Comparison of ENCODE assay signal across 27 mouse cellular contexts in genomic region chr14:59395281-59395680, GRCm38 (mm10).
"Had no signal": no experiment of that assay in that cellular context is flagged by ENCODE, and none has a peak within 500 bp of the region (broad histone marks: within the 10 kb centered on the region; RNA-seq: fewer than 3 reads in every experiment).

Phf11c (minus strand) TSS chr14:59395381.

- H3K4me2 ChIP-seq: embryonic facial prominence, embryonic 12.5 days; embryonic facial prominence, embryonic 13.5 days; embryonic facial prominence, embryonic 15.5 days; forebrain, embryonic 12.5 days; forebrain, embryonic 13.5 days; forebrain, embryonic 15.5 days had no signal

- H3K4me3 ChIP-seq: embryonic facial prominence, embryonic 10.5 days; embryonic facial prominence, embryonic 12.5 days; embryonic facial prominence, embryonic 13.5 days; embryonic facial prominence, embryonic 15.5 days; erythroblast, embryonic 14.5 days; forebrain, embryonic 10.5 days; forebrain, embryonic 12.5 days; forebrain, embryonic 13.5 days; forebrain, embryonic 15.5 days; gastrocnemius, adult 2 months; heart, adult 2 months had no signal

- H3K9me3 ChIP-seq: embryonic facial prominence, embryonic 10.5 days; embryonic facial prominence, embryonic 12.5 days; embryonic facial prominence, embryonic 13.5 days; embryonic facial prominence, embryonic 15.5 days; forebrain, embryonic 10.5 days; forebrain, embryonic 12.5 days; forebrain, embryonic 13.5 days; forebrain, embryonic 15.5 days had no signal

- H3K27ac ChIP-seq: embryonic facial prominence, embryonic 10.5 days; embryonic facial prominence, embryonic 12.5 days; embryonic facial prominence, embryonic 13.5 days; embryonic facial prominence, embryonic 15.5 days; forebrain, embryonic 10.5 days; forebrain, embryonic 12.5 days; forebrain, embryonic 13.5 days; forebrain, embryonic 15.5 days; gastrocnemius, adult 2 months had no signal

- H3K4me1 ChIP-seq: embryonic facial prominence, embryonic 10.5 days; embryonic facial prominence, embryonic 12.5 days; embryonic facial prominence, embryonic 13.5 days; embryonic facial prominence, embryonic 15.5 days; forebrain, embryonic 10.5 days; forebrain, embryonic 12.5 days; forebrain, embryonic 13.5 days; forebrain, embryonic 15.5 days had no signal

- H3K9ac ChIP-seq: embryonic facial prominence, embryonic 12.5 days; embryonic facial prominence, embryonic 13.5 days; embryonic facial prominence, embryonic 15.5 days; forebrain, embryonic 12.5 days; forebrain, embryonic 13.5 days; forebrain, embryonic 15.5 days; forebrain, postnatal 0 days had no signal

- DNase-seq: cerebellum, adult 9-10 months; cerebellum, adult 9-11 months; cerebellum, postnatal 10 days; cerebellum, postnatal 14 days; cerebellum, postnatal 25 days; cerebellum, postnatal 36 days; embryo, embryonic 11 days; forebrain, postnatal 0 days; gastrocnemius, adult 2 months; gastrocnemius, postnatal 10 days; gastrocnemius, postnatal 14 days; gastrocnemius, postnatal 25 days; gastrocnemius, postnatal 36 days; heart, adult 11 months; heart, adult 18-20 months; heart, adult 2 months had no signal

- ATAC-seq: forebrain, embryonic 13.5 days; forebrain, embryonic 14.5 days; forebrain, embryonic 15.5 days; forebrain, embryonic 16.5 days; forebrain, postnatal 0 days had no signal

- H3K36me3 ChIP-seq: embryonic facial prominence, embryonic 12.5 days; embryonic facial prominence, embryonic 13.5 days; embryonic facial prominence, embryonic 15.5 days; forebrain, embryonic 12.5 days; forebrain, embryonic 15.5 days had no signal

- H3K27me3 ChIP-seq: embryonic facial prominence, embryonic 12.5 days; embryonic facial prominence, embryonic 13.5 days; embryonic facial prominence, embryonic 15.5 days; forebrain, embryonic 12.5 days; forebrain, embryonic 13.5 days; forebrain, embryonic 15.5 days had no signal
